Mouse (Mus musculus): ENCODE data around the gene Pdx1. TPM values are rescaled to one million over a fixed set of nuclear protein-coding genes. Genes with fewer than 3 reads are reported as not detected.

Gene Pdx1
- polyA plus RNA-seq, 1 experiment, result not detected

GRCm38 (mm10) chr5:147299255-147300000, 29.7 kb downstream of the Pdx1 start:
- H3K4me3 ChIP-seq (ENCODE audit: insufficient read depth, low read depth, low read length), result no peak overlapping the region

GRCm38 (mm10) chr5:147300001-147300363, 30.2 kb downstream of the Pdx1 start:
- Histone ChIP-seq H3K4me3 (ENCODE audit: insufficient read depth, low read depth, low read length) (no peak overlapping the region), H3K27ac (ENCODE audit: insufficient read depth, low read depth, low read length) (no peak overlapping the region), H3K4me1 (ENCODE audit: control insufficient read depth, insufficient read depth, low read length) (no peaks in the 10 kb centered on the region; the same call in 1 of the 2 replicates)
- WGBS, result 2% methylated on average over 4 of the region's 4 CpGs
- TF ChIP-seq POLR2A (IDR thresholded peaks at IDR 0.05; ENCODE audit: insufficient read depth, low read depth, low read length), result no peak
- no peak for TF ChIP-seq CTCF (IDR thresholded peaks at IDR 0.05; ENCODE audit: insufficient read depth, low read depth, low read length)

More at GRCm38 (mm10) chr5:147299255-147300000, 29.7 kb downstream of the Pdx1 start:
- WGBS, result 1% methylated on average over 41 of the region's 41 CpGs
- no peak overlapping the region for H3K27ac ChIP-seq (ENCODE audit: insufficient read depth, low read depth, low read length)
- no peaks in the 10 kb centered on the region; the same call in 1 of the 2 replicates for H3K4me1 ChIP-seq (ENCODE audit: control insufficient read depth, insufficient read depth, low read length)
- no peak for TF ChIP-seq POLR2A (IDR thresholded peaks at IDR 0.05; ENCODE audit: insufficient read depth, low read depth, low read length)
- no peak; the same call in 1 of the 2 replicates for TF ChIP-seq CTCF (IDR thresholded peaks at IDR 0.05; ENCODE audit: insufficient read depth, low read depth, low read length)

GRCm38 (mm10) chr5:147300917-147301780, 31.4 kb downstream of the Pdx1 start:
- 3% methylated on average over 21 of the region's 21 CpGs for WGBS
- no peak overlapping the region for H3K4me3 ChIP-seq (ENCODE audit: insufficient read depth, low read depth, low read length)
- no peak overlapping the region for H3K27ac ChIP-seq (ENCODE audit: insufficient read depth, low read depth, low read length)
- H3K4me1 ChIP-seq (ENCODE audit: control insufficient read depth, insufficient read depth, low read length), result no peaks in the 10 kb centered on the region; the same call in 1 of the 2 replicates
- TF ChIP-seq POLR2A (IDR thresholded peaks at IDR 0.05; ENCODE audit: insufficient read depth, low read depth, low read length) (no peak), CTCF (IDR thresholded peaks at IDR 0.05; ENCODE audit: insufficient read depth, low read depth, low read length) (no peak)

- TF ChIP-seq POLR2A (IDR thresholded peaks at IDR 0.05; ENCODE audit: insufficient read depth, low read depth, low read length) (no peak), CTCF (IDR thresholded peaks at IDR 0.05; ENCODE audit: insufficient read depth, low read depth, low read length) (no peak)
- Histone ChIP-seq H3K27ac (ENCODE audit: insufficient read depth, low read depth, low read length) (no peak overlapping the region), H3K4me3 (ENCODE audit: insufficient read depth, low read depth, low read length) (no peak overlapping the region), H3K4me1 (ENCODE audit: control insufficient read depth, insufficient read depth, low read length) (peaks cover 3% of the 10 kb centered on the region)
- WGBS, result 5% methylated on average over 10 of the region's 10 CpGs
Measured at GRCm38 (mm10) chr5:147301781-147302070, 32.0 kb downstream of the Pdx1 start.

- Histone ChIP-seq H3K4me3 (ENCODE audit: insufficient read depth, low read depth, low read length) (no peak overlapping the region), H3K4me1 (ENCODE audit: control insufficient read depth, insufficient read depth, low read length) (peaks cover 3% of the 10 kb centered on the region), H3K27ac (ENCODE audit: insufficient read depth, low read depth, low read length) (no peak overlapping the region)
- WGBS, result 4% methylated on average over 8 of the region's 8 CpGs
- TF ChIP-seq POLR2A (IDR thresholded peaks at IDR 0.05; ENCODE audit: insufficient read depth, low read depth, low read length) (no peak), CTCF (IDR thresholded peaks at IDR 0.05; ENCODE audit: insufficient read depth, low read depth, low read length) (no peak)
Measured at GRCm38 (mm10) chr5:147302141-147302540, 32.4 kb downstream of the Pdx1 start.

- Histone ChIP-seq H3K4me1 (ENCODE audit: control insufficient read depth, insufficient read depth, low read length) (peaks cover 3% of the 10 kb centered on the region), H3K27ac (ENCODE audit: insufficient read depth, low read depth, low read length) (no peak overlapping the region)
- 4% methylated on average over 13 of the region's 13 CpGs for WGBS
Measured at GRCm38 (mm10) chr5:147302746-147303400, 33.1 kb downstream of the Pdx1 start.

GRCm38 (mm10) chr5:147304276-147305155, 34.8 kb downstream of the Pdx1 start:
- no peak overlapping the region for H3K27ac ChIP-seq (ENCODE audit: insufficient read depth, low read depth, low read length)
- no peak overlapping the region for H3K4me3 ChIP-seq (ENCODE audit: insufficient read depth, low read depth, low read length)
- peaks cover 3% of the 10 kb centered on the region for H3K4me1 ChIP-seq (ENCODE audit: control insufficient read depth, insufficient read depth, low read length)
- under 1% methylated on average over 54 of the region's 54 CpGs for WGBS
- TF ChIP-seq CTCF (IDR thresholded peaks at IDR 0.05; ENCODE audit: insufficient read depth, low read depth, low read length) (no peak), POLR2A (IDR thresholded peaks at IDR 0.05; ENCODE audit: insufficient read depth, low read depth, low read length) (no peak)

More at GRCm38 (mm10) chr5:147302746-147303400, 33.1 kb downstream of the Pdx1 start:
- H3K4me3 ChIP-seq (ENCODE audit: insufficient read depth, low read depth, low read length), result no peak overlapping the region
- TF ChIP-seq CTCF (IDR thresholded peaks at IDR 0.05; ENCODE audit: insufficient read depth, low read depth, low read length) (no peak), POLR2A (IDR thresholded peaks at IDR 0.05; ENCODE audit: insufficient read depth, low read depth, low read length) (no peak)

GRCm38 (mm10) chr5:147305166-147305565, 35.4 kb downstream of the Pdx1 start:
- no peak for TF ChIP-seq CTCF (IDR thresholded peaks at IDR 0.05; ENCODE audit: insufficient read depth, low read depth, low read length)
- no peak for TF ChIP-seq POLR2A (IDR thresholded peaks at IDR 0.05; ENCODE audit: insufficient read depth, low read depth, low read length)
- H3K27ac ChIP-seq (ENCODE audit: insufficient read depth, low read depth, low read length), result no peak overlapping the region
- 3% methylated on average over 16 of the region's 16 CpGs for WGBS
- peaks cover 3% of the 10 kb centered on the region for H3K4me1 ChIP-seq (ENCODE audit: control insufficient read depth, insufficient read depth, low read length)
- no peak overlapping the region for H3K4me3 ChIP-seq (ENCODE audit: insufficient read depth, low read depth, low read length)
